In the genomic region with DNA sequence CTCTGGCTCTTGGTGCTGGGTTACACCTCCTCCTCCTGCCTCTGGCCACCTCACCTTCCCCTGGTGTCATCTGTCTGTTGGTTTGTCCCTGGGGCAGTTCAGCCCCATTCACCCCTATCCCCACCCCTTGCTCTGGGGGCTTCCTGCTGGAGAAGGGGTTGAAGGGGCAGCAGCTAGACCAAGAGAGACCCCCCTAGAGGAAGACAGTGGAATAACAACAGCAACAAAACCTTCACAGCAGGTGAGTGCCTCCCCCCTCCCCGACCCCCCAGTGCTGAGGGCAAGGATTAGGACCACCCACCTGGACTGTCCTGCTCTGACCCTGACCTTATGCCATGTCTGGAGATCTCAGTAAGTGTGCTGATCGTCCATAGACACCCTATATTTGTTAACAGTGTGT, we compare ENCODE assay signal across 13 mouse cellular contexts. TPM values are rescaled to one million over a fixed set of nuclear protein-coding genes. Genes with fewer than 3 reads are reported as not detected.
DNase-seq lines count a peak whose midpoint lies in the region; ATAC-seq and TF ChIP-seq lines count a peak whose summit lies in the region.
"Had no signal": no experiment of that assay in that cellular context is flagged by ENCODE, and none has a peak within 500 bp of the region (broad histone marks: within the 10 kb centered on the region; RNA-seq: fewer than 3 reads in every experiment).

No protein-coding gene starts in this region.

- no peaks in the 10 kb centered on the region for H3K4me1 ChIP-seq in thymus, adult 2 months (replicated peaks; ENCODE audit: control insufficient read depth, insufficient read depth, low read length)
- H3K4me1 ChIP-seq in stomach, postnatal 0 days (replicated peaks; ENCODE audit: control insufficient read depth, insufficient read depth): no peaks in the 10 kb centered on the region
- H3K4me1 ChIP-seq: heart, embryonic 10.5 days; midbrain, embryonic 15.5 days had no signal

- intact Hi-C loops in left cerebral cortex, adult 2 months (cut with DNase I): loop anchor here (2.0 to 10.0 kb wide), 2 partner anchors 63 to 459 kb away; no protein-coding TSS in a partner anchor
- intact Hi-C loops in left cerebral cortex, postnatal 25 days (cut with DNase I): no loop called here

- no peak for ATAC-seq in CD4-positive, CD25-positive, alpha-beta regulatory T cell, adult 4 months
- ATAC-seq in stomach, postnatal 0 days (ENCODE audit: low FRiP score, low TSS enrichment): 0 out of 2 replicates have a peak, but pooled peaks have one; percentile 20

- no peak overlapping the region for H3K4me3 ChIP-seq in left cerebral cortex, adult 2 months
- no peak overlapping the region for H3K4me3 ChIP-seq in thymus, adult 2 months (ENCODE audit: control insufficient read depth, insufficient read depth, low read length)
- H3K4me3 ChIP-seq in stomach, postnatal 0 days (ENCODE audit: low read depth, low read length): no peak overlapping the region
- H3K4me3 ChIP-seq: heart, embryonic 10.5 days; hindbrain, embryonic 15.5 days; midbrain, embryonic 15.5 days had no signal

- no peaks in the 10 kb centered on the region for H3K27me3 ChIP-seq in thymus, adult 2 months (ENCODE audit: control insufficient read depth, insufficient read depth, low read length)
- H3K27me3 ChIP-seq in stomach, postnatal 0 days (ENCODE audit: control insufficient read depth, insufficient read depth, low read length): no peaks in the 10 kb centered on the region
- H3K27me3 ChIP-seq: hindbrain, embryonic 15.5 days had no signal

- TF ChIP-seq CTCF in left cerebral cortex, adult 2 months (IDR thresholded peaks at IDR 0.05): peak; percentile 57
- no peak for TF ChIP-seq CTCF in thymus, adult 2 months (IDR thresholded peaks at IDR 0.05; ENCODE audit: borderline replicate concordance, control insufficient read depth, extremely low read depth, insufficient read depth, low read length, poor library complexity)
- peak; percentile 38 for TF ChIP-seq CTCF in stomach, postnatal 0 days (IDR thresholded peaks at IDR 0.05; ENCODE audit: low read depth)

- no peak overlapping the region for H3K9ac ChIP-seq in stomach, postnatal 0 days (ENCODE audit: low read length)
- H3K9ac ChIP-seq: hindbrain, embryonic 15.5 days; midbrain, embryonic 15.5 days had no signal

- no peak overlapping the region for H3K27ac ChIP-seq in left cerebral cortex, adult 2 months
- H3K27ac ChIP-seq in thymus, adult 2 months (ENCODE audit: control insufficient read depth, insufficient read depth, low read length): no peak overlapping the region
- H3K27ac ChIP-seq in stomach, postnatal 0 days (replicated peaks): no peak overlapping the region
- H3K27ac ChIP-seq: heart, embryonic 10.5 days; hindbrain, embryonic 15.5 days; midbrain, embryonic 15.5 days had no signal

- peak; percentile 23 for DNase-seq in CD4-positive, CD25-positive, alpha-beta regulatory T cell, adult 2 months (ENCODE audit: low read depth, low spot score)
- no peak for DNase-seq in left cerebral cortex, adult 2 months (ENCODE audit: extremely low spot score in 1 of 2, low spot score in 2 of 2)
- DNase-seq in left cerebral cortex, postnatal 25 days (ENCODE audit: low spot score in 2 of 2): no peak
- DNase-seq in thymus, postnatal 4 days: peak; percentile 11
- DNase-seq in thymus, adult 2 months: no peak
- no peak for DNase-seq in stomach, postnatal 0 days (ENCODE audit: low spot score)
- no peak for DNase-seq in frontal cortex, postnatal 14 days (ENCODE audit: low spot score in 2 of 2)
- DNase-seq: adrenal gland, adult 8-10 months; kidney, postnatal 36 days had no signal

- no peak overlapping the region for H3K4me2 ChIP-seq in stomach, postnatal 0 days (replicated peaks; ENCODE audit: low read depth)
- H3K4me2 ChIP-seq: hindbrain, embryonic 15.5 days; midbrain, embryonic 15.5 days had no signal

- 32% methylated on average over 2 of the region's 2 CpGs for WGBS in thymus, adult 2 months
- 12% methylated on average over 2 of the region's 2 CpGs for WGBS in stomach, postnatal 0 days

- TF ChIP-seq POLR2A in thymus, adult 2 months (IDR thresholded peaks at IDR 0.05; ENCODE audit: control insufficient read depth, extremely low read depth, insufficient read depth, low read length, poor library complexity): no peak

- H3K36me3 ChIP-seq in thymus, adult 2 months (ENCODE audit: control insufficient read depth, insufficient read depth, low read length): no peaks in the 10 kb centered on the region
- H3K36me3 ChIP-seq in stomach, postnatal 0 days (ENCODE audit: control insufficient read depth, insufficient read depth, low read length): no peaks in the 10 kb centered on the region
- H3K36me3 ChIP-seq: heart, embryonic 10.5 days; hindbrain, embryonic 15.5 days; midbrain, embryonic 15.5 days had no signal

- no peak for TF ChIP-seq EP300 in stomach, postnatal 0 days (optimal IDR thresholded peaks at IDR 0.05)

- no peaks in the 10 kb centered on the region for H3K9me3 ChIP-seq in stomach, postnatal 0 days (ENCODE audit: control insufficient read depth, low read length)
- H3K9me3 ChIP-seq: heart, embryonic 10.5 days; hindbrain, embryonic 15.5 days; midbrain, embryonic 15.5 days had no signal

RNA-seq across cellular contexts. Expression of a gene that starts 15.8 kb away (rescaled TPM):
- polyA plus RNA-seq in CD4-positive, CD25-positive, alpha-beta regulatory T cell, adult 4 months (2017; shearing (Covaris generic)): under 1 TPM; 0.34 to 0.37 TPM
- total RNA-seq in left cerebral cortex, adult 2 months (2021): 100 to 1,000 TPM; 140 to 148 TPM
- 100 to 1,000 TPM; 119 to 128 TPM for total RNA-seq in left cerebral cortex, postnatal 25 days (2021)
- 0.54 and 0.66 TPM in 2 replicates for polyA plus RNA-seq in thymus, adult 2 months (2012; rRNA removed)
- polyA plus RNA-seq in stomach, postnatal 0 days (2015; fragmentation: Nextera tagmentation; extraction: Ambion mirVana): 0.75 and 0.90 TPM in 2 replicates

RNA-seq across cellular contexts. Expression of a gene that starts 31.8 kb away (rescaled TPM):
- polyA plus RNA-seq in CD4-positive, CD25-positive, alpha-beta regulatory T cell, adult 4 months (2017; shearing (Covaris generic)): 10 to 100 TPM; 15.8 to 47.3 TPM
- total RNA-seq in left cerebral cortex, adult 2 months (2021): 10 to 100 TPM; 95.6 to 96.2 TPM
- total RNA-seq in left cerebral cortex, postnatal 25 days (2021): 10 to 100 TPM; 77.7 to 82.0 TPM
- 161 and 309 TPM in 2 replicates for polyA plus RNA-seq in thymus, adult 2 months (2012; rRNA removed)
- 70.1 and 75.8 TPM in 2 replicates for polyA plus RNA-seq in stomach, postnatal 0 days (2015; fragmentation: Nextera tagmentation; extraction: Ambion mirVana)

RNA-seq across cellular contexts. Expression of a gene that starts 36.0 kb away (rescaled TPM):
- polyA plus RNA-seq in CD4-positive, CD25-positive, alpha-beta regulatory T cell, adult 4 months (2017; shearing (Covaris generic)): under 1 TPM in 1 of 2 experiments, not detected in 1; 0.22 TPM
- total RNA-seq in left cerebral cortex, adult 2 months (2021): under 1 TPM; 0.40 to 0.48 TPM
- total RNA-seq in left cerebral cortex, postnatal 25 days (2021): under 1 TPM; 0.48 to 0.71 TPM
- polyA plus RNA-seq in thymus, adult 2 months (2012; rRNA removed): 0.09 and 0.27 TPM in 2 replicates
- 12.2 and 12.6 TPM in 2 replicates for polyA plus RNA-seq in stomach, postnatal 0 days (2015; fragmentation: Nextera tagmentation; extraction: Ambion mirVana)
- polyA plus RNA-seq: midbrain, embryonic 15.5 days had no signal

Comparison
In these comparisons a context has a peak if more than half of its experiments do, and no peak if none do; other contexts are left out.
1. DNase-seq: peak in CD4-positive, CD25-positive, alpha-beta regulatory T cell, adult 2 months (single experiment) and thymus, postnatal 4 days (single experiment); none in left cerebral cortex, adult 2 months (0 of 2), left cerebral cortex, postnatal 25 days (0 of 2), thymus, adult 2 months (single experiment), stomach, postnatal 0 days (single experiment) and frontal cortex, postnatal 14 days (0 of 2).
2. RNA of a gene that starts 36.0 kb away (polyA plus RNA-seq): 12.2 to 12.6 TPM in stomach, postnatal 0 days; 0.09 to 0.27 TPM in thymus, adult 2 months and 0.22 TPM in CD4-positive, CD25-positive, alpha-beta regulatory T cell, adult 4 months; every median in the first group is over 10 times any median in the second.